Mouse (Mus musculus): ENCODE measurements around the gene Gm7138.
"Not testable (repeated sequence)": the region's sequence is repeated elsewhere in the genome, so short reads cannot be mapped to it uniquely, and the experiment has no call there.

Gene Gm7138

GRCm38 (mm10) chr10:77776844-77777243 lies at the start of gene Gm7138:
Gene Gm7138 (minus strand): TSS chr10:77776944.
- not testable (repeated sequence) for DNase-seq

GRCm38 (mm10) chr10:77819203-77819602 lies 42.5 kb upstream of the Gm7138 start:
- DNase-seq: no peak

GRCm38 (mm10) chr10:77818523-77818922 lies 41.8 kb upstream of the Gm7138 start:
- DNase-seq: no peak

- DNase-seq: peak; percentile 43
These were observed 38.8 kb upstream of the Gm7138 start for GRCm38 (mm10) chr10:77815514-77815913.

- no peak for DNase-seq
These were observed 37.6 kb upstream of the Gm7138 start, which contains the start of gene Gm2696 for GRCm38 (mm10) chr10:77814382-77814781. Gene Gm2696 (plus strand): TSS chr10:77814682.

- DNase-seq: no peak
These were observed 35.0 kb upstream of the Gm7138 start, which contains the start of gene Gm9507 for GRCm38 (mm10) chr10:77811743-77812142. Gene Gm9507 (minus strand): TSS chr10:77811843.

- no peak for DNase-seq
These were observed 27.4 kb upstream of the Gm7138 start for GRCm38 (mm10) chr10:77804095-77804494.

GRCm38 (mm10) chr10:77798921-77799508 lies 22.3 kb upstream of the Gm7138 start, which contains the start of gene Gm19668:
Gene Gm19668 (minus strand): TSS chr10:77799133.
- DNase-seq: no peak

- not testable (repeated sequence) for DNase-seq
These were observed 21.6 kb upstream of the Gm7138 start for GRCm38 (mm10) chr10:77798164-77798920.

GRCm38 (mm10) chr10:77797677-77798076 lies 20.9 kb upstream of the Gm7138 start:
- no peak for DNase-seq

- DNase-seq: no peak
These were observed 18.2 kb upstream of the Gm7138 start, which contains the start of gene Gm9639 for GRCm38 (mm10) chr10:77794976-77795375. Gene Gm9639 (minus strand): TSS chr10:77795076.

GRCm38 (mm10) chr10:77788621-77789020 lies 11.9 kb upstream of the Gm7138 start:
- DNase-seq: no peak

GRCm38 (mm10) chr10:77787876-77788275 lies 11.1 kb upstream of the Gm7138 start, which contains the start of gene Gm7137:
Gene Gm7137 (minus strand): TSS chr10:77788200.
- DNase-seq: not testable (repeated sequence)

- DNase-seq: not testable (repeated sequence)
These were observed 6.7 kb upstream of the Gm7138 start for GRCm38 (mm10) chr10:77783396-77783795.

- DNase-seq: not testable (repeated sequence)
These were observed 5.7 kb upstream of the Gm7138 start, which contains the start of gene Gm3250 for GRCm38 (mm10) chr10:77782442-77782841. Gene Gm3250 (minus strand): TSS chr10:77782542.

- not testable (repeated sequence) for DNase-seq
These were observed 4.6 kb downstream of the Gm7138 start for GRCm38 (mm10) chr10:77772142-77772541.

GRCm38 (mm10) chr10:77771225-77771624 lies 5.5 kb downstream of the Gm7138 start, which contains the start of gene Gm3238:
Gene Gm3238 (minus strand): TSS chr10:77771325.
- DNase-seq: not testable (repeated sequence)

- DNase-seq: no peak
These were observed 7.0 kb downstream of the Gm7138 start for GRCm38 (mm10) chr10:77769727-77770126.

- not testable (repeated sequence) for DNase-seq
These were observed 17.2 kb downstream of the Gm7138 start, which contains the start of gene Gm3233 for GRCm38 (mm10) chr10:77759582-77759981. Gene Gm3233 (minus strand): TSS chr10:77759682.

GRCm38 (mm10) chr10:77753448-77753847 lies 23.3 kb downstream of the Gm7138 start:
- DNase-seq: no peak

- not testable (repeated sequence) for DNase-seq
These were observed 24.4 kb downstream of the Gm7138 start for GRCm38 (mm10) chr10:77752312-77752711.

GRCm38 (mm10) chr10:77751254-77751653 lies 25.5 kb downstream of the Gm7138 start, which contains the start of gene Gm9736:
Gene Gm9736 (minus strand): TSS chr10:77751354.
- DNase-seq: not testable (repeated sequence)

- not testable (repeated sequence) for DNase-seq
These were observed 26.1 kb downstream of the Gm7138 start for GRCm38 (mm10) chr10:77750686-77751085.

Measured in thymus, postnatal 25 days (tissue).